Mouse (Mus musculus) splenic B cell, adult 2 months (primary cell): Measurements from ENCODE around the gene Eif2b3.

ENCODE experiments used
- DNase-seq: peaks from one replicate; pipeline ENCODE4 v3.0.0-alpha.2; 2011; ENCODE audit warnings: low read depth, low spot score
- H3K27me3 ChIP-seq: 2 replicates; pipeline ENCODE4 v1.6.1; 2012; ENCODE audit warnings: mild to moderate bottlenecking, low read length, moderate library complexity, mixed read lengths; ENCODE audit not compliant: control insufficient read depth, poor library complexity, insufficient read depth, severe bottlenecking
- H3K36me3 ChIP-seq: 2 replicates; pipeline ENCODE4 v1.6.1; 2012; ENCODE audit warnings: mild to moderate bottlenecking, low read length, moderate library complexity, mixed read lengths; ENCODE audit not compliant: control insufficient read depth, poor library complexity, insufficient read depth, severe bottlenecking

The Eif2b3 gene

GRCm38 (mm10) chr4:117048836-117049235, 29.6 kb downstream of the Eif2b3 start:
- no peak for DNase-seq
- Histone ChIP-seq H3K27me3 (no peaks in the 10 kb centered on the region), H3K36me3 (peaks cover 1% of the 10 kb centered on the region; the same call in 1 of the 2 replicates)

GRCm38 (mm10) chr4:117049485-117049884, 30.3 kb downstream of the Eif2b3 start:
- DNase-seq, result no peak
- Histone ChIP-seq H3K36me3 (peaks cover 1% of the 10 kb centered on the region; the same call in 1 of the 2 replicates), H3K27me3 (no peaks in the 10 kb centered on the region)

- no peaks in the 10 kb centered on the region for H3K27me3 ChIP-seq
These were observed 33.4 kb downstream of the Eif2b3 start for GRCm38 (mm10) chr4:117052626-117053025.

GRCm38 (mm10) chr4:117053956-117054355, 34.8 kb downstream of the Eif2b3 start:
- DNase-seq, result no peak
- peaks cover 1% of the 10 kb centered on the region; the same call in 1 of the 2 replicates for H3K36me3 ChIP-seq
- H3K27me3 ChIP-seq, result no peaks in the 10 kb centered on the region

More at GRCm38 (mm10) chr4:117052626-117053025, 33.4 kb downstream of the Eif2b3 start:
- DNase-seq, result no peak
- H3K36me3 ChIP-seq, result peaks cover 1% of the 10 kb centered on the region; the same call in 1 of the 2 replicates

GRCm38 (mm10) chr4:117056102-117056501, 36.9 kb downstream of the Eif2b3 start:
- DNase-seq, result no peak
- Histone ChIP-seq H3K36me3 (peaks cover 3% of the 10 kb centered on the region), H3K27me3 (no peaks in the 10 kb centered on the region)

- Histone ChIP-seq H3K36me3 (peaks cover 3% of the 10 kb centered on the region), H3K27me3 (no peaks in the 10 kb centered on the region)
- DNase-seq, result no peak
These were observed 37.3 kb downstream of the Eif2b3 start for GRCm38 (mm10) chr4:117056514-117056913.

- H3K36me3 ChIP-seq, result peaks cover 2% of the 10 kb centered on the region
- no peaks in the 10 kb centered on the region for H3K27me3 ChIP-seq
- no peak for DNase-seq
These were observed 39.3 kb downstream of the Eif2b3 start for GRCm38 (mm10) chr4:117058512-117058911.

GRCm38 (mm10) chr4:117062700-117063390, 43.6 kb downstream of the Eif2b3 start:
- peaks cover 6% of the 10 kb centered on the region for H3K36me3 ChIP-seq
- H3K27me3 ChIP-seq, result no peaks in the 10 kb centered on the region
- DNase-seq, result no peak

GRCm38 (mm10) chr4:117068035-117068434, 48.8 kb downstream of the Eif2b3 start:
- Histone ChIP-seq H3K36me3 (peaks cover 10% of the 10 kb centered on the region; the same call in 1 of the 2 replicates), H3K27me3 (no peaks in the 10 kb centered on the region)
- DNase-seq, result no peak

GRCm38 (mm10) chr4:117069647-117070046, 50.4 kb downstream of the Eif2b3 start:
- DNase-seq, result no peak
- H3K27me3 ChIP-seq, result no peaks in the 10 kb centered on the region
- H3K36me3 ChIP-seq, result peaks cover 10% of the 10 kb centered on the region

GRCm38 (mm10) chr4:117070624-117071023, 51.4 kb downstream of the Eif2b3 start:
- Histone ChIP-seq H3K36me3 (peaks cover 9% of the 10 kb centered on the region), H3K27me3 (no peaks in the 10 kb centered on the region)
- no peak for DNase-seq

- Histone ChIP-seq H3K36me3 (peaks cover 5% of the 10 kb centered on the region), H3K27me3 (no peaks in the 10 kb centered on the region)
- DNase-seq, result no peak
These were observed 52.0 kb downstream of the Eif2b3 start for GRCm38 (mm10) chr4:117071183-117071582.

GRCm38 (mm10) chr4:117087948-117088640, 68.9 kb downstream of the Eif2b3 start:
- H3K36me3 ChIP-seq, result peaks cover 8% of the 10 kb centered on the region; the same call in 1 of the 2 replicates
- DNase-seq, result no peak
- no peaks in the 10 kb centered on the region for H3K27me3 ChIP-seq

GRCm38 (mm10) chr4:117090586-117090985, 71.4 kb downstream of the Eif2b3 start:
- H3K36me3 ChIP-seq, result peaks cover 8% of the 10 kb centered on the region; the same call in 1 of the 2 replicates
- no peak for DNase-seq
- no peaks in the 10 kb centered on the region for H3K27me3 ChIP-seq

- Histone ChIP-seq H3K36me3 (no peaks in the 10 kb centered on the region), H3K27me3 (no peaks in the 10 kb centered on the region)
- no peak for DNase-seq
These were observed 75.6 kb downstream of the Eif2b3 start for GRCm38 (mm10) chr4:117094626-117095361.
